ENCODE assay signal across 9 mouse cellular contexts in genomic region chr13:24862520-24862919, GRCm38 (mm10). TPM values are rescaled to one million over a fixed set of nuclear protein-coding genes. Genes with fewer than 3 reads are reported as not detected.
DNase-seq lines count a peak whose midpoint lies in the region; ATAC-seq and TF ChIP-seq lines count a peak whose summit lies in the region.
"Had no signal": no experiment of that assay in that cellular context is flagged by ENCODE, and none has a peak within 500 bp of the region (broad histone marks: within the 10 kb centered on the region; RNA-seq: fewer than 3 reads in every experiment).

No protein-coding gene starts in this region.

- no peak overlapping the region for H3K4me3 ChIP-seq in midbrain, embryonic 14.5 days (replicated peaks; ENCODE audit: low read depth, low read length)
- H3K4me3 ChIP-seq in midbrain, embryonic 13.5 days (replicated peaks), result no peak overlapping the region
- no peak overlapping the region for H3K4me3 ChIP-seq in kidney, postnatal 0 days (replicated peaks; ENCODE audit: low read depth, low read length)
- H3K4me3 ChIP-seq in liver, embryonic 14.5 days (ENCODE audit: insufficient read depth in 1 of 2, low read depth in 2 of 2, low read length in 2 of 2), result no peak overlapping the region
- H3K4me3 ChIP-seq: midbrain, embryonic 12.5 days had no signal

- TF ChIP-seq EP300 in liver, embryonic 14.5 days (IDR thresholded peaks at IDR 0.05; ENCODE audit: low read depth), result no peak

- H3K9ac ChIP-seq in midbrain, embryonic 14.5 days (replicated peaks; ENCODE audit: low read length), result no peak overlapping the region
- no peak overlapping the region for H3K9ac ChIP-seq in midbrain, embryonic 13.5 days (replicated peaks)
- no peak overlapping the region for H3K9ac ChIP-seq in kidney, postnatal 0 days (ENCODE audit: low read depth, low read length)
- H3K9ac ChIP-seq in liver, embryonic 14.5 days (replicated peaks), result no peak overlapping the region
- H3K9ac ChIP-seq: midbrain, embryonic 12.5 days had no signal

- no peaks in the 10 kb centered on the region for H3K4me1 ChIP-seq in midbrain, embryonic 14.5 days (ENCODE audit: control insufficient read depth, insufficient read depth, low read length)
- H3K4me1 ChIP-seq in midbrain, embryonic 13.5 days (replicated peaks), result no peaks in the 10 kb centered on the region
- no peaks in the 10 kb centered on the region; the same call in 1 of the 2 replicates for H3K4me1 ChIP-seq in kidney, postnatal 0 days (replicated peaks; ENCODE audit: insufficient read depth, low read length)
- peaks cover 0 to 2% of the 10 kb centered on the region in 2 experiments; a peak in 2 of 4 replicates for H3K4me1 ChIP-seq in liver, embryonic 14.5 days (replicated peaks; ENCODE audit: control insufficient read depth in 2 of 2, insufficient read depth in 2 of 2, low read length in 1 of 2)

- H3K36me3 ChIP-seq in midbrain, embryonic 14.5 days (ENCODE audit: control insufficient read depth, insufficient read depth, low read length), result no peaks in the 10 kb centered on the region
- H3K36me3 ChIP-seq in midbrain, embryonic 13.5 days, result 0 out of 2 replicates have a peak, but pooled peaks cover 4% of the 10 kb centered on the region
- H3K36me3 ChIP-seq in kidney, postnatal 0 days (ENCODE audit: insufficient read depth, low read length), result no peaks in the 10 kb centered on the region
- no peaks in the 10 kb centered on the region for H3K36me3 ChIP-seq in liver, embryonic 14.5 days (replicated peaks; ENCODE audit: control insufficient read depth, insufficient read depth, low read depth)
- H3K36me3 ChIP-seq: midbrain, embryonic 12.5 days had no signal

- H3K27me3 ChIP-seq in midbrain, embryonic 14.5 days (ENCODE audit: control insufficient read depth, insufficient read depth, low read length), result no peaks in the 10 kb centered on the region
- H3K27me3 ChIP-seq in midbrain, embryonic 13.5 days, result no peaks in the 10 kb centered on the region
- H3K27me3 ChIP-seq in kidney, postnatal 0 days (ENCODE audit: insufficient read depth, low read length), result no peaks in the 10 kb centered on the region
- no peaks in the 10 kb centered on the region for H3K27me3 ChIP-seq in liver, embryonic 14.5 days (ENCODE audit: control insufficient read depth, insufficient read depth, low read length)
- H3K27me3 ChIP-seq: midbrain, embryonic 12.5 days had no signal

- WGBS in midbrain, embryonic 14.5 days, result 64% methylated on average over 7 of the region's 7 CpGs
- WGBS in midbrain, embryonic 13.5 days, result 57% methylated on average over 7 of the region's 7 CpGs
- WGBS in kidney, postnatal 0 days, result 68% methylated on average over 7 of the region's 7 CpGs
- WGBS in liver, embryonic 14.5 days (ENCODE audit: insufficient replicate concordance), result 40% methylated on average over 7 of the region's 7 CpGs

- DNase-seq in midbrain, embryonic 14.5 days, result peak; percentile 19
- DNase-seq in adipocyte (ENCODE audit: low spot score), result peak; percentile 28
- DNase-seq in kidney, postnatal 0 days (ENCODE audit: low spot score), result peak; percentile 38
- peak; percentile 34 to 51 (median 43) for DNase-seq in liver, embryonic 14.5 days (ENCODE audit: low read depth in 3 of 3, low spot score in 3 of 3)
- peak; percentile 30 to 77 for DNase-seq in spleen, postnatal 10 days (ENCODE audit: low spot score in 2 of 2)
- no peak for DNase-seq in urinary bladder, postnatal 4 days (ENCODE audit: low spot score in 2 of 2)

- no peak overlapping the region for H3K27ac ChIP-seq in midbrain, embryonic 14.5 days (replicated peaks; ENCODE audit: low read depth, low read length)
- H3K27ac ChIP-seq in midbrain, embryonic 13.5 days, result no peak overlapping the region
- no peak overlapping the region for H3K27ac ChIP-seq in kidney, postnatal 0 days
- H3K27ac ChIP-seq in liver, embryonic 14.5 days, result no peak overlapping the region
- H3K27ac ChIP-seq: midbrain, embryonic 12.5 days had no signal

- H3K9me3 ChIP-seq in midbrain, embryonic 14.5 days (ENCODE audit: control insufficient read depth, low read length), result no peaks in the 10 kb centered on the region
- no peaks in the 10 kb centered on the region for H3K9me3 ChIP-seq in midbrain, embryonic 13.5 days
- H3K9me3 ChIP-seq in kidney, postnatal 0 days (replicated peaks; ENCODE audit: low read length), result no peaks in the 10 kb centered on the region
- no peaks in the 10 kb centered on the region for H3K9me3 ChIP-seq in liver, embryonic 14.5 days (ENCODE audit: control insufficient read depth, low read length)
- H3K9me3 ChIP-seq: midbrain, embryonic 12.5 days had no signal

- TF ChIP-seq CTCF in kidney, postnatal 0 days (IDR thresholded peaks at IDR 0.05; ENCODE audit: low read depth), result peak; percentile 58
- peak; percentile 69 for TF ChIP-seq CTCF in liver, embryonic 14.5 days (IDR thresholded peaks at IDR 0.05; ENCODE audit: low read depth)

- no peak overlapping the region for H3K4me2 ChIP-seq in midbrain, embryonic 14.5 days (ENCODE audit: low read length)
- H3K4me2 ChIP-seq in midbrain, embryonic 13.5 days (replicated peaks), result no peak overlapping the region
- H3K4me2 ChIP-seq in kidney, postnatal 0 days (ENCODE audit: low read length), result no peak overlapping the region
- H3K4me2 ChIP-seq in liver, embryonic 14.5 days (ENCODE audit: low read depth), result no peak overlapping the region
- H3K4me2 ChIP-seq: midbrain, embryonic 12.5 days had no signal

- ATAC-seq in midbrain, embryonic 14.5 days (ENCODE audit: low FRiP score, low TSS enrichment), result no peak
- no peak for ATAC-seq in midbrain, embryonic 13.5 days
- 0 out of 2 replicates have a peak, but pooled peaks have one; percentile 50 for ATAC-seq in common myeloid progenitor, adult 5-6 weeks (replicated peaks; ENCODE audit: low read depth, poor library complexity, severe bottlenecking)
- no peak for ATAC-seq in kidney, postnatal 0 days (replicated peaks; ENCODE audit: low FRiP score, low read depth)
- no peak for ATAC-seq in liver, embryonic 14.5 days (ENCODE audit: insufficient read depth)

RNA-seq across cellular contexts. Expression of gene D130043K22Rik, which starts 17.6 kb away (rescaled TPM):
- 3.5 and 4.2 TPM in 2 replicates for polyA plus RNA-seq in midbrain, embryonic 14.5 days (2014; fragmentation: Nextera tagmentation; extraction: Ambion mirVana)
- 2.6 and 2.7 TPM in 2 replicates for polyA plus RNA-seq in midbrain, embryonic 13.5 days (2015; fragmentation: Nextera tagmentation; extraction: Ambion mirVana)
- not detected in 2 replicates for total RNA-seq in common myeloid progenitor, adult 5-6 weeks (2017)
- polyA plus RNA-seq in kidney, postnatal 0 days (2015; fragmentation: Nextera tagmentation; extraction: Ambion mirVana), result 0.82 and 1.1 TPM in 2 replicates
- polyA plus RNA-seq in liver, embryonic 14.5 days (2012; rRNA removed), result 0.04 and 0.11 TPM in 2 replicates
- 0.06 and 0.15 TPM in 2 replicates for polyA plus RNA-seq in liver, embryonic 14.5 days (2014; fragmentation: Nextera tagmentation; extraction: Ambion mirVana)

RNA-seq across cellular contexts. Expression of gene Tdp2, which starts 31.0 kb away (rescaled TPM):
- polyA plus RNA-seq in midbrain, embryonic 14.5 days (2014; fragmentation: Nextera tagmentation; extraction: Ambion mirVana), result 36.4 and 40.4 TPM in 2 replicates
- 42.7 and 45.7 TPM in 2 replicates for polyA plus RNA-seq in midbrain, embryonic 13.5 days (2015; fragmentation: Nextera tagmentation; extraction: Ambion mirVana)
- total RNA-seq in common myeloid progenitor, adult 5-6 weeks (2017), result 70.6 and 71.9 TPM in 2 replicates
- 50.8 and 51.8 TPM in 2 replicates for polyA plus RNA-seq in kidney, postnatal 0 days (2015; fragmentation: Nextera tagmentation; extraction: Ambion mirVana)
- polyA plus RNA-seq in liver, embryonic 14.5 days (2012; rRNA removed), result 17.0 and 21.8 TPM in 2 replicates
- 25.0 and 26.4 TPM in 2 replicates for polyA plus RNA-seq in liver, embryonic 14.5 days (2014; fragmentation: Nextera tagmentation; extraction: Ambion mirVana)

RNA-seq across cellular contexts. Expression of gene Acot13, which starts 31.2 kb away (rescaled TPM):
- 40.3 and 46.3 TPM in 2 replicates for polyA plus RNA-seq in midbrain, embryonic 14.5 days (2014; fragmentation: Nextera tagmentation; extraction: Ambion mirVana)
- polyA plus RNA-seq in midbrain, embryonic 13.5 days (2015; fragmentation: Nextera tagmentation; extraction: Ambion mirVana), result 45.6 and 46.3 TPM in 2 replicates
- total RNA-seq in common myeloid progenitor, adult 5-6 weeks (2017), result 40.9 and 43.1 TPM in 2 replicates
- 238 and 244 TPM in 2 replicates for polyA plus RNA-seq in kidney, postnatal 0 days (2015; fragmentation: Nextera tagmentation; extraction: Ambion mirVana)
- 26.2 and 38.2 TPM in 2 replicates for polyA plus RNA-seq in liver, embryonic 14.5 days (2012; rRNA removed)
- 61.9 and 67.0 TPM in 2 replicates for polyA plus RNA-seq in liver, embryonic 14.5 days (2014; fragmentation: Nextera tagmentation; extraction: Ambion mirVana)

Comparison
In these comparisons a context has a peak if more than half of its experiments do, and no peak if none do; other contexts are left out.
1. DNase-seq: peak in midbrain, embryonic 14.5 days (single experiment), adipocyte (single experiment), kidney, postnatal 0 days (single experiment), liver, embryonic 14.5 days (3 of 3) and spleen, postnatal 10 days (2 of 2); none in urinary bladder, postnatal 4 days (0 of 2).